Mouse (Mus musculus) bone marrow macrophage, adult 2 months (primary cell): ENCODE data around the gene Olfr270.

Experiments used
- CTCF ChIP-seq: IDR thresholded peaks from 2 replicates; pipeline ENCODE4 v1.5.1; 2012; ENCODE audit warnings: low read depth, mild to moderate bottlenecking, low read length, moderate library complexity
- POLR2A ChIP-seq: IDR thresholded peaks from 2 replicates; pipeline ENCODE4 v1.6.1; 2012; ENCODE audit warnings: mild to moderate bottlenecking, low read depth, low read length, borderline replicate concordance

GRCm38 (mm10) chr4:53011732-53012361 lies 47.5 kb downstream of the Olfr270 start, which contains the start of gene Nipsnap3b:
- no peak for TF ChIP-seq CTCF
- TF ChIP-seq POLR2A: no peak
